Mouse (Mus musculus) embryonic fibroblast, embryonic 13.5 days (primary cell): ENCODE data around the gene Galntl6.

ENCODE experiments used
- CTCF ChIP-seq: IDR thresholded peaks from 2 replicates; pipeline ENCODE4 v1.5.1; 2011; ENCODE audit warnings: mild to moderate bottlenecking, control low read depth, low read length, moderate library complexity, borderline replicate concordance; ENCODE audit not compliant: insufficient read depth
- POLR2A ChIP-seq: IDR thresholded peaks from 2 replicates; pipeline ENCODE4 v1.6.1; 2011; ENCODE audit warnings: low read depth, mild to moderate bottlenecking, control low read depth, low read length, moderate library complexity

GRCm38 (mm10) chr8:58331151-58331550 lies 581.3 kb downstream of the Galntl6 start:
- TF ChIP-seq POLR2A (no peak), CTCF (no peak)
